Mouse (Mus musculus) erythroblast, embryonic 14.5 days (primary cell): ENCODE measurements around the gene Trmt1l.

ENCODE experiments used
- GATA1 ChIP-seq: IDR thresholded peaks from 2 replicates; pipeline ENCODE4 v1.6.1; 2012; ENCODE audit warnings: low read length, inconsistent platforms, mixed read lengths
- TAL1 ChIP-seq: IDR thresholded peaks from 3 replicates; pipeline ENCODE4 v1.6.1; 2012; ENCODE audit warnings: low read length, inconsistent platforms, mixed read lengths

- TF ChIP-seq GATA1: no peak
- no peak for TF ChIP-seq TAL1
Observed at GRCm38 (mm10) chr1:151427888-151428262, 467 bp upstream of the Trmt1l start.
